Mouse (Mus musculus) liver, embryonic 14.5 days (tissue): ENCODE measurements around the gene Acan.

ENCODE experiments used
- CTCF ChIP-seq: IDR thresholded peaks from 2 replicates; pipeline ENCODE4 v1.5.1; 2016; ENCODE audit warnings: antibody characterized with exemption, low read depth, control low read depth
- EP300 ChIP-seq: IDR thresholded peaks from 2 replicates; pipeline ENCODE4 v1.6.1; 2016; ENCODE audit warnings: antibody characterized with exemption, low read depth

GRCm38 (mm10) chr7:79021293-79021905, 31.9 kb upstream of the Acan start:
- TF ChIP-seq CTCF (no peak), EP300 (no peak)
